Mouse (Mus musculus): ENCODE data around the gene Ankrd37.

The Ankrd37 gene

DNA sequence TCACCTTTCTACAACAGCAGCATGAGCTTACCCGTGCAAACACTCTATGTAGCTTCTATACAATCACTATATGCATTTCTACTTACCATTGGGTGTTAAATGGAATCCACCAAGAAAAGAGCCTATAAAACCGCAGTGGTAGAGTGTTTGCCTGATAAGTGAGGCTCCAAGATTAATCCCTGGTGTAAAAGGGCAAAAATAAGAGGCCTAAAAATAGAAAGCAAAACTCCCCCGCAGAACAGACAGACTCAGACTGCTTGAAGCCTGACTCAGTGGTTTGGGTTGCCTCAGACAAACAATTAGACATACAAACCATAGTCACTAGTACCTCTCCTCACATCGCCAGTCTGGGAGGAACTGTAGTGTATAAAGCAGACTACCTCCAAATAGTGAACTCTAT is at the start of gene Ankrd37:
TSS of gene Ankrd37 (minus strand) at position 112 of the 400 bp plus-strand sequence.
- no peak for DNase-seq (ENCODE audit: low spot score)

DNA sequence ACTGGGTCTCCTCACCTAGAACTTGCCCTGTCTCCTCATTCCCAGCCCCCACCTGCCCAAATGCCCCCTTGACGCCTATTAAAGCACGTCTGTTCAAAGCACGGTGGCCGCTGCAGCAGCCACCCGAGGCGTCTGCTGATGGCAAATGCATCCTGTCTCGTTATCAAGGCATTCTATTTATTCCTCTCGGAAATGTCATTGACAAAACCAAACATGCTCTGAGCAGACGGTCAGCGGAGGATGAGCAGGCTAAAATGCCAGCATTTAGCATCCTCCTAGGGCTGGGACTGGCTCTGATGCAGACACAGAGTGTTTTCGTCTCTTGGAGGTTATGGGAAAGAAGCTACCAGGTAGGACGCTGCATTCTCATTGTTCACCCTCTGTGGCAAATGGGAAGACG is 34.8 kb upstream of the Ankrd37 start:
- DNase-seq (ENCODE audit: low spot score): no peak

DNA sequence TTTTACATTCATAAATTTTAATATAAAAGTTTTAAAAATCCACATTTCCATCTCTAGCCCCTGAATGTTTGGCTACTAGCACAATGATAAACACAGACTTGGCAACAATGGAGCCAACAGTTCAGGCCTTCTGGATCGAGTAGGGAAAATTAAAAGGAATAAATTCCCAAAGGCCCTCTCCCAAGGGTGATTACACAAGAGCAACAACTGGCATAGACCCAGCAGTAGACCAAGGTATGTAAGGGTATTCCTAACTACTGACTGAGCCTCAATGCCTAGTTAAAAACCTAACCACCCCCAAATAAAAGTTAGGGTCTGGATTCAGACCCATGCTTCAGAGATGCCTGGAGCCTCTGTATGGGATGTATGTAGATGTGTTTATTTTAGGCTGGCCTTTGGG is 34.2 kb upstream of the Ankrd37 start:
- no peak for DNase-seq (ENCODE audit: low spot score)

DNA sequence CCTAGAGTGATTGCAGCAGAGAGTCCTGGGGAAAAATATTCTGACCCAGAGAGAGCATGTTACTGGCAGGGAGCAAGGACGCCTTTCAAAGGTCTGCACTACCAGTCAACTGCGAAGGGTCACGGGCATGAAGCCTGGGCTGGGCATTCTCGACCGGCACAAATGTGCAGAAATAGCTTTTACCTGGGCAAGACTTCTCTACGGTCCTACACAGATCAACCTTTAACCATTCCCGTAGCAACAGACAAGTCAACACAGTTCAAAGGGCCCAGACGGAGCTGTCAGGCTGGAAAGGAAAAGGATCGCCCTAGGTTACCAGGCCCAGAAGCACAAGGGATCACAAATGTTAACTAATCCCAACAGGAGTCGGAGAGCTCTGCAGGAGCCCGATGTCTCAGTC is 30.7 kb upstream of the Ankrd37 start:
- no peak for DNase-seq (ENCODE audit: low spot score)

DNA sequence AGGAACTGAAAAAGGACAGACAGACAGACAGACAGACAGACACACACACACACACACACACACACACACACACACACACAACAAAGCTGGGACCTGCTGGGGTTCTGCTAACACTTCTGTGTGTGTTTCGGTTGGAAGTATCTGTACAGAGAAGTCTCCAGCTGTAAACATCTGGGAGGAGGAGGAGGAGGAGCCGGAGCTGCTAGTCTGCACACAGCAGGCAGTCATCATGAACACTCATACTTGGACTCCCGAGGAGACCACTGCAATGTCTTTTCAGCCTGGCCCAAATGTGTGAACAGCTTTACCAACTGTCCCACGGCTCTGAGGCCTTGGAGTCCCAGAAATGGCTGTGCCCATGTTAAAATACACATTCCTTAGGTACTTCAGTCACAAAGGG is 18.9 kb upstream of the Ankrd37 start:
- DNase-seq (ENCODE audit: low spot score): no peak

DNA sequence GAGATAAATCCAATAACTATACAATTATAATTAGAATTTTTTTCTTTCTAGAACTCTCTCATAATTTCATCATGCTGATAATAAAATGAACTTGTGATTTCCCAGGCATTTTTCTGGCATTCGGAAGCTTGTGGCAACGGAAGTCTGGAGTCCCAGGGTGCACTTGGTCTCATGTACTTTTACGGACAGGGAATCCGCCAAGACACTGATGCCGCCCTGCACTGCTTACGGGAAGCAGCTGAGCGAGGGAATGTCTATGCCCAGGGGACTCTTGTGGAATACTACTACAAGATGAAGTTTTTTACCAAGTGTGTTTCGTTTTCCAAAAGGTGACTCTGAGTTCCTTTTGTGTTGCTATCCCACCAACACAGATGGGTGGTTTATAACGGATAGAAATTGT is 17.3 kb upstream of the Ankrd37 start:
- DNase-seq (ENCODE audit: low spot score): no peak

DNA sequence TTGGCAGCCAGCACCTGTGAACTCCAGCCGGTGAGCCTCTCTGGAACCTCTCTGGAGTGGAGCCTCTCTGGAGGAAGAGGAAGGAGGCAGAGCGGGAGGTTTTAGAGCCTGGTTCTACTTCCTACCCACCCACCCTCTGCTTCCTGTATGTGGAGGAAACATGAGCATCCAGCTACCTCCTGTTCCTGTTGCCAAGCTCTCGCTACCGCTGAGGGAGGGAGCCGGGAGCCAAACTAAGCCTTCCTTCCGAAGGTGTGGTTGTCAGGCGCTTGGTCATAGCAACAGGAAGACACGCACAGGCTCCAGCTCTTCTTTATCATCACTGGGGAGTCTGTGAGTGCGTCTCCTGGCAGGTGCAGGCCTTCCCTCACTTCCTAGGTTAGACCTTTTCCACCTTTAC is 16.7 kb upstream of the Ankrd37 start:
- DNase-seq (ENCODE audit: low spot score): no peak

DNA sequence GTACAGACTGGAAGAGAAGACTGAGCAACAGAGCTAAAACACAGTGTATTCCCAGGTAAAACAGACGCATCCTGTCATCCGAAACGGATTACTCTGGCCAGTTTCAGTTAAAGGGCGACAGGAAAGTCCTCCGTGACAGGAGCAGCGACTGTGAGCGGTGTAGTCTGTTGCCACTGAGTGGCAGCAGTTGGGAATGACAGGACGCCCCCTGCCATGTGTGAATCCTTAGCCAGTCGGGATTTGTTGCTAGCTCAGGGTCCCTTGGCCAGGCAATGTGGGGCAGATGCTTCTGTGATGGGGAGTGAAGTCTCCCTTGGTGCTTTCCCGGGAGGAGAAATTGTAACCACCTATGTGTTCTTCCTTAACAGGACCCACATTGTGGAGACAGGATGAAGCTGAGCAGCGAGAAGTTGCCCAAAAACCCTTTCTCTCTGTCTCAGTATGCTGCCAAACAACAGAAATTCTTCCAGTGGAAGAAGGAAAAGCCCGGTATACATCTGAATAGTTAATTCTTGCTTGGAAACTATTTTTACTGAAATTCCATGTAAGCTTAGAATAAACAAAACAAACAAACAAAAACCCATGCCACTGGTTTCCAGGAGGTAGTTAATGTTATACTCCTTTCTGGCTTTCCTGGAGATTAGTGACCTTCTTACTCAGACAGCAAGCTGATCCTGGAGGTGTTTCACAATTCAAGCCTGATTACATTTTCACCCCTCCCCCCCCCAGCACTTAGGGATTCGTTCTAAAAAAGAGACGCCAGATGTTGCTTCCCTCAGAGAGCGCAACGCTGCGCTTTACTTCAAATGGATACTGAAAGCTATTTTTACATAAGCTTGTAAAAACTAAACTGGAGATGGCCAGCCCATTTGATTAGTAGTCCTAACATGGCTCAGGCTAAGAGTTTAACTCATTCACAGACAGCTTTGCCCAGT is 5.5 kb upstream of the Ankrd37 start:
- DNase-seq (ENCODE audit: low spot score): no peak

DNA sequence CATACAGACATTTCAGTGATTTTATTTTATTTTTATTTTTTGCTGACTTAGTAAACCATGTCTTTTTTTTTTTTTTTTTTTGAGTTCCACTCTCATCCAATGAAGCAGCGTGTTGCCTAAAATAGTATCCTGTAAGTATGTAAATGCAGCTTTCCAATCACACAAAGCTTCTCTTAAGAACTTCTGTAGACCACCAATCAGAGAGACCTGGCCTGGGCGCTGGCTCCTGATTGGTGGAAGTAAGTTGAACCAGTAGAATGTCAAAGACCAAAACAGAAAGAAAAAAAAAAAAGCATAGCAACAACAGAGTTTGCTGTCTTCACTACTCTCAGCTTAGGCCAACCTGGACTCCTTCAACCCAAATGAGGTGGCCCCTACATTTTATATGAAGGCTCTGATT is 4.8 kb upstream of the Ankrd37 start:
- DNase-seq (ENCODE audit: low spot score): no peak

DNA sequence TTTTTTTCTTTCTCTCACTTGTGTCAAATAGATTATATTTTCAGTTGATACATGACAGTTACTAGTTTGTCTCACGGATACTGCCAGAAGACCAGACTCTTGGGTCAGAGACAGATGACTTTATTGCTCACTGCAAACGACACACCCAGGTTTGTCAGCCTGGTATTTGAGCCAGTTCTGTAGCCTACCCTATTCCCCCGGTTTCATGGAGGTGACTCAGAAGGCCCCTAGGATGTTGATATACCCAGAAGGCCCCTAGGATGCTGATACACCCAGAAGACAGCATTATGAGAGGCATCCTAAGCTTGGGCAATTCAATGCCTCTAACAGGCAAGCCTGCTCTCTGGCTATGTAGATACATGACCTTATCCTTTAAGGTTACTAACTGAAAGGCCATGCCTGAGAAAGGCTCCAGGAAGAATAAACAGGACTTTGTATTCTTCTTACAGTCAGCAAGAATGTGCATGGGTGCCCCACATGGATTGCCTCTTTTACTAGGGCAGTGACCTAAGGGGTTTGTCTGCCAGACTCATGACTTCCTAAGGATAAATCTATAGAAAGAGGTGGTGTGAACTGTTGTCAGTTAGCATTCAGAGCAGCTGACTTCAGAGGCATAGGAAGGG is 1.7 kb upstream of the Ankrd37 start:
- DNase-seq (ENCODE audit: low spot score): no peak

DNA sequence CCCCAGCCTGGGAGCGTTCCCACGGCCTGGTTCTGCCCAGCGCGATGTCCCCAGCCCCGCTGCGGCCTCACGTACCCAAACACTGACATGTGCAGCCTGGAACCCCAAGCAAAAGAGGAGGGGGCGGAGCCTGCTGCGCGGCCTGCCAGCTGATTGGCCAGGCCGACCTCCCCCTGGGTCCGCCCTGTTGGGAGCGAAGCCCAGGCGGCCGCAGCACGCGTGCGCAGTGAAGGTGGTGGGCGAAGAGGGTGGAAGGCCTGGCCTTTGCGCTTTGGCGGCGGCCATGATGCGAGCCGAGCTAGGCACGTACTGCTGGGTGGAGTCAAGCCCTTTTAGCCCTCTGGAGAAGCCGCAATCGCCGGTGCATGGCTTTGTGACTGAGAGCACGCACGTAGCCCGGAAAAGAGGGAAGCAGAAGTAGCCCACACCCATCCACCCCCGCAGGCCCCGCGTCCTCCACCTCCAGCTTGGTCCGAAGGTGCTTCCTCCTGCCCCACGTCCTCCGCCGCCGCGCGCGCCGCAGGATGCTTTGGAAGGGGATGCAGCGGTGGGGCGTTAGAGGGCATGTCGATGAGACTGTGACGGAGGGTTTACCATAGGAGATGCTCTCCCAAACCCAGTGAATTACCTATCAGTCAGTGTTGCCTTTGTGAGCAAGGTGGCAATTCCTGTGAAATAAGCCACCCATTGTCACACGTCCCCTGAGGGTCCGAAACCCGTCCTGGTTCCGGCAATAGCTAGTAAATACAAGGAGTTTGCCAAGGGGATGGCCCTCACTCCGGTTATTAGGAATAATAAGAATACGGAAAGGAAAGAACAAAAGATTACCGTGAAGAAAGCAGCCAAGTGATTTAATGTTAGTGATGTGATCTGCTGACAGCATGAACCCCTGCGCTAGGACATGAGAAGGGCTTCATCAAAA is 5.5 kb downstream of the Ankrd37 start:
- peak; percentile 97 for DNase-seq (ENCODE audit: low spot score)

DNA sequence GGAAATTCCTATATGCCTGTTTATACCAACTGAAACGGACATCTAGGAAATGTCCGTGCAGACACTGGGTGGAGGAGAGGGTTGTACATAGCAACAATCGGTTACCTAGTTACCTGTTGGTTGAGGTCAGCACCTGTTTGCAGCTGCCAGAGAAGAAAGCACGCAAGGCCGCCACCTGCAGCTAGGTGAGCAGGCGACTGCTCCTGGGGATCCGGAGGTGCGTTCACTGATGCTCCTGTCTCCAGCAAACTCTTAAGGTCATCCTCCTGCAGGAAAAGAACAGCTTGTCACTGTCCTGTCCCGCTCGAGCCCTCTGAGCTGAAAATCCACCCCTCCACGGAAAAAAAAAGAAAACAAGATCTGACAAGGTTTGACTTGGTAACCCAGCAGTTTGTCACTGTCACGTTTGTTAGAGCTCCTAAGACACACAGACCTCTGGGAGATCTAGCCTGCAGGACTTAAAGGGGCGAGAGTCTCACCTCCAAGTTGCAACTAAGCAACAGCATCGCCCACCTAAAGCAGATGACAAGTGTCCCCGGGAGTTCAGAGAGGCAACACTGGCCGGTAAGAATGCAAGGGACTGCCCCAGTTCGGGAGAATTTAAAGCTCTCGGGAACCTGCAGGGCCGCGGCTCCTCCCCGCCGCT is 6.2 kb downstream of the Ankrd37 start, which contains the start of gene Lrp2bp:
TSS of gene Lrp2bp (plus strand) at position 166 of the 646 bp plus-strand sequence.
- no peak for DNase-seq (ENCODE audit: low spot score)

DNA sequence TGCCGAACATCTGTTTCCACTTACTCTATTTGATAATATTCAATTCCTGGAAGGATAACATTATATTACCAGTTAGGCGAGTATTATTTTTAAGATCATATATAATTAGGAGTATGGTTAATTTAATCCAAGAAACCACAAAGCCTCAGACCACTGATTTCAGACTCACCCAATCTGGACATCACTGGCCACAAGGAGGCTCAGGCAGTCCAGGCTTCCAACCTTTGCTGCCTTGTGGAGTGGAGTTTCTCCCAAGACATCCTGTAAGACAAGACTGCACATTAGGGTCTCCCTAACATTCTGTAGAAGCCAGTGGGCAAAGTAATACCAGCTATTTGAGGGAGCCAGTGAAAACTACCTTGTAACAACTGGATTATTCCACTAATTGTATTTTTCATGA is 7.3 kb downstream of the Ankrd37 start:
- DNase-seq (ENCODE audit: low spot score): no peak

DNA sequence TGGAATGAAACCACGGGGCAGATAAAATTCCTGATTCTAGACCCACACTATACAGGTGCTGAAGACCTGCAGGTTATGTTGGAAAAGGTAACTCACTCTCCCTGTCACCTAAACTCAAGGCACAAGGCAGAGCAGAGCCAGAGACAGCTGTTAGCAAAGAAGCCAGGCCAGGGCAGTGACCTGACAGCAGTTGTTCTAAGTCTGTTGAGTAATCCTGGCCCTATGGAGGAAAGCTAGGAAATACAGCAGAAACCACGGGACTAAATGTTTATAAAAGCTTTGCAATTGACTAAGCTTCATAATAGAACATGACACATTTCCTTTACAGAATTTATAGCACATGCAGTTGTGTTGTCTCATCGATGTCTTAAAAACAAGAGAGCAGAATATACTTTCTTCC is 9.9 kb downstream of the Ankrd37 start:
- no peak for DNase-seq (ENCODE audit: low spot score)

DNA sequence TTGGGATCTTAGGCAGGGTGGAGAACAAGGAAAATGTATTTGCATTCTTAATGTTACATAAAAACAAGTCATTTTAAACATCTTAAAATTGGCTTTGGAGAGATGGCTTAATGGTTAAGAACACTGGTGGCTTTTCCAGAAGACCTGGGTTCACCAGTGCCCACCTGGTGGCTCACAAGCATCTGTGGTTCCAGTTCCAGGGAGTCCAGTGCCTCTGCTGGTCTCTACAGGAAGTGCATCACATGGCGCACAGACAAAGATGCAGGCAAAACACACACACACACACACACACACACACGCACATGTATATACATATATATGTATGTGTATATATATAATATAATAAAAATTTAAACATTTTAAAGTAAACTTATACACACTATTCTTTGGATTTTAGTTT is 11.4 kb downstream of the Ankrd37 start:
- no peak for DNase-seq (ENCODE audit: low spot score)

DNA sequence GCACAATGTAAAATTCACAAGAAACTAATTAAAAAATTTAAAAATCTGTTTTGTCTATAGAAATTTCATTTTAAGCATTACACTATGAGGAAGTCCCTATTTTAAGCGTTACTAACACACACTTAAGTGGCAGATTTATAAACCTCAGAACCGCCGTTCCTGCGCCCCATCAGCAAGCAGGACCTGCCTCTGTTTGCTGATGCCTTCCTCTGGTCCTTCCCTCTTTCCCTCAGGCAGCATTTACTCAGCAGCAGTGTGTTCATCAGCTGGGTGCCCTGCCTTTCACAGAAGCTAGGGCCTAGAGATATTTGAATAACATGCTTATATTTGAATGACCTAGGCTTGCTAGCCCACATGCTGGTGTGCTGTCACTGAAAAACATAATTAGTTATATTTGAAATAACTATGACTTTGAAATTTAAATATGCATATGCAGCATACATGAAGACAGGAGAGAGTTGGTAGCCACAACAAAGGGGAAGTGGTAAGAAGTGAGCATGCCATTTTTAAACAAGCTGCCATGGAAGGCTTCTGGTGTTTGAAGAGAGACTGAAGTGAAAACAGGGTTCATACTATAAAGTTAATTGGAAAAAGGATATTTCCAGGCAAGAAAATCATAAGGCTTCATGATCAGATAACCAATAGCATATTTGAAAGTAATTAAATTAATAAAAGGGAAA is 14.7 kb downstream of the Ankrd37 start:
- no peak for DNase-seq (ENCODE audit: low spot score)

DNA sequence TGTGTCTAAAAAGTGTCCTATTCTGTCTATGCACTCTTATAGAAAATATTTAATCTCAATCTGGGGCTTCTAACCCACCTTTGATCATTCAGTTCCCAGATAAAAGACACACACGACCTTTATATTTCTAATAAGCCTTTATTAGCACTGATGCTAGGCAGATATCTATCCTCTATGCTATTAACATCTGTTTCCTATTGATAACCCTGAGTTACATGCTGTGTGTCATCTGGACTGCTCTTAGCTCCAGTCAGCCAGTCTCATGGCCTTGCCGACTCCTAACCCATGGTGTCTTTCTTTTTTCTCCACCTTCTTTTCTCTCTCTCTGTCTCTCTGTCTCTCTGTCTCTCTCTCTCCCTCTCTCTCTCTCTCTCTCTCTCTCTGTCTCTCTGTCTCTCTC is 17.3 kb downstream of the Ankrd37 start:
- DNase-seq (ENCODE audit: low spot score): no peak

DNA sequence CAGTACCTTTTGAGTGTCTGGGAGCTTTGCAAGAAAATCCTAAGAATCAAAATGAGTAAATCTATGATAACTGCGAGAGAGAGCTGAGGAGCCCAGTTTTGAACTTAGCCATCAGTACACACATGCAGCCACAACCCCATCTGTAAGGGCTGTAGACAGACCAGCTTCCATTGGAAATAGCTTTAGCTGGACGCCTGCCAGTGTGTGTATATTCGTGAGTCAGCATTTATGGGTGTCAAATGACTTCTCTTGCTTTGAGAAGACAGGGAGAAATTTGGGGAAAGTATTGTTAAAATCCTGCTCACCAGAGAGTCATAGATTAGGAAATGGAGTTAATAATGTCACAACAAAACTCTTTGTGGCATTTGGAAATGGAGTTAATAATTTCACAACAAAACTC is 18.8 kb downstream of the Ankrd37 start:
- no peak for DNase-seq (ENCODE audit: low spot score)

DNA sequence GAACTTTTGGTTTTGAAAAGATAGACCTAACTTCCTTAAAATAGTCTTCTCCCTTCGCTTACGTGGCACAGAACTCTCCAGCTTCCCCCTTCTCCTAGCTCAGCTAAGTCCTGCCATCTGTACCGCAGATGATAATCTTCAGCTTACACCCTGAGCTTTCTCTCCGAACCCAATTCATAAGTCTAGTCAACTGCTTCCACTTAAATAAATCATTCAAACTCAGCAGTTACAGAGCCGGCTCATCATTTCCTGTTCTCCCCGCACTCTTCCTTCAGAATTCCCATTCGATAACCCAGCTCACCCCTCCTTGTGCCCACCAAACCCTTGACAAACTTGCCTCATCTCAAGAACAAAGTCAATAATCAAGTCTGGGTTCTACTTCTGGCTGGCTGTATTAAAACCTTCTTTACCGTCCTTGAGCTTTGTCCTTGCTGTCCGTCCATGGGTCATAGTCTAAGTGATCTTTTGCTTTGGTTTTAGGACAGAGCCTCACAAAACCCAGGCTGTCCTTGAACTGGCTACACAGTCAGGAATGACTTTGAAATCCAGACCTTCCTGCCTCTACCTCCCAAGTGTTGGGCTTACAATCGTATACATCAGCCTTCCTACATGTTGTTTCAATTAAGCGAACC is 29.6 kb downstream of the Ankrd37 start:
- no peak for DNase-seq (ENCODE audit: low spot score)

DNA sequence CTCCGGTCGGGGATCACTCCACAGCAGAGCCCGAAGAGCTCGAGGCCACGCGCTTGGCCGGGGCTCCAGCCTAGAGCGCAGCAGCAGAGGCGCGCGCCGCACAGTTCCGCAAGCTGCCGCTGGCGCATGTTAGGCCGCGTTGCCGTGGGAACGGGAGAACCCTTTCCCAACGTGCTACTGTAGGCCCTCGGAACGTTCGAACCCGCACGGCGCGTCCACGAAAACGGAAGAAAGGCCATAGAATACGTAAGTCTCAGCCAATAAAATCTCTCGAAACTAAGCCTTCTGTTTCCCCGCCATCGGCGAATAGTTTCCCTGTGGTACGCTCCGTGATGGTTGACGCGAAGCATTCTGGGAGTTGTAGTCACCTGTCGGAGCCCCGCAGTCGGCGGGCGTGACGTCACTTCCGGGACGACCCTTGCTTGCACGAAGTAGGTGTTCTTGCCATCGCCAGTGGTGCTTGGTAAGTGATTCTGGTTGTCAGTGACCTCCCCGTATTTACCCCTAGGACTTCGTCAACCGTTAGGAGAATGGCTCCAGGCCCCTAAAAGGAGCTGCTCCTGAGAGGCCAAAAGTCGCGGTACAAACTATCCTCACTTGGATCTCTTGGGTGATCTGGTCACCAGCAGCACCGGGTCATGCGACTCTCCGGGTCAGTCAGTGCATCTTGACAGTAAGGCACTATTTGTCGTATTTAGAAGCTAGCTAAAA is 30.2 kb downstream of the Ankrd37 start, which contains the start of the genes 1700029J07Rik and Ufsp2:
TSS of gene 1700029J07Rik (minus strand) at position 127 of the 711 bp plus-strand sequence.
TSS of gene Ufsp2 (plus strand) at position 403 of the 711 bp plus-strand sequence.
- peak; percentile 92 for DNase-seq (ENCODE audit: low spot score)

Measured in ovary, postnatal 10 days (tissue).